Mouse (Mus musculus) adrenal gland, postnatal 4 days (tissue): Measurements from ENCODE around the gene Soat2. TPM values are rescaled to one million over a fixed set of nuclear protein-coding genes. Genes with fewer than 3 reads are reported as not detected.
A peak's percentile ranks its signal among the peaks of the same experiment; 100 is the strongest.

ENCODE experiments used
- DNase-seq, 2 experiments: peaks; one replicate each; pipeline ENCODE4 v3.0.0; 2021 to 2022; ENCODE audit warnings: low spot score in 2 of 2, mixed read lengths in 2 of 2
- total RNA-seq, 2 experiments: library from RNA; stranded (reverse); gene quantifications; 2 replicates each; pipeline ENCODE4 v1.2.3; 2021

Gene Soat2
- total RNA-seq, 2 experiments from 2014 or later: 0.78 to 3.8 TPM

DNA sequence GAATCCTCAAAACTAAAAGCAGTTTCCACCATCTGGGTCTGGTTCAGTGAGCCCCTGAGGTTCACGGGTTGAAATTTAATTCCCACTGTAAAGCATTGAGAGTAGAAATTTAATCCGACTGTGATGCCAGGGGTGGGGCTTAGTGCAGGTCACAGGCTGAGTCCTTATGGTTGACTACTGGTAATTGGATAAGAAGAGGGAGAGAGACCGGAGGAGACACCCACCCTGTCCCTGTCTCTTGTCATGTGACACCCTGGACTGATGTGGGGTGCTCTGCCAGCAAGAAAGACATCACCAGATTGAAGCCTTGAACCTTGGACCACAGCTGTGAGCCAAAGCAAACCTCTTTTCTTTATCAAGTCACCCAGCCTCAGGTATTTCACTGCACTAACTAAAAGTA lies 32.8 kb downstream of the Soat2 start:
- no peak for DNase-seq

DNA sequence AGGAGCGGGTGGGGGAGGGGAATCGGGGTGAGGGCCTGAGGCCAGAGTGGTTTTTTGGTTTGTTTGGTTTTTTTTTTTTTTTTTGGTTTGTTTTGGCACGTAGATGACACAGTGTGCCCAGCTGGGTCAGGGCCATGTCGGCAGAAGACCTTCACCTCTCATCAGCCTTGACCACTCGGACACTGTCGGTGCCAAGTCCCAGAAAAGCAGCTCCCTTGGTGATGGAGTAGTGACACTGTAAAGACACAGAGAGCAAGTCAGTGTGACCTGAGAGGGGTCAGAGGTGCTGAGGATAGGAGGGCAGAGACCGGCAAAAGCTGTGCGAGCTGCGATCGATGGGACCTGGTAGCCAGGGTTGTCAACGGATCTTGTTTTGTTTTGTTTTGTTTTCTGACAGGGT lies 35.9 kb downstream of the Soat2 start:
- no peak for DNase-seq

DNA sequence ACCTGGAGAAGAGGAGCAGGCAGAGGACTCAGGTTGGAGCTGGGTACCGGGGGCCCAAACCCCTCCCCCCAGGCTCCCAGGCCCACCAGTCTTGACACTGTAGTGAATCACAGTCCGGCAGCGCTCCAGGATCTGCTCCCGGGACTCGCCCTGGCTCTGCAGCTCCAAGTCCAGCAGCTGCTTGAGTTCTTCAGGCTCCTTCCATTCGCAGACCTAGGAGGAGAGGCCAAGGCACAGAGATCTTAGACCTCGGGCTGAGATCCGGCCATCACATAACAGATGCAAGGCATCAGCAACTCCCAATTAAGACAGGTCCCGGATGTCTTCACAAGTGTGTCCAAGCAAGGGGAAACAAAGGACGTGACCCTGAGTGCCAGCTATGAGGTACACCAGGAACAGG lies 37.8 kb downstream of the Soat2 start:
- DNase-seq: no peak

DNA sequence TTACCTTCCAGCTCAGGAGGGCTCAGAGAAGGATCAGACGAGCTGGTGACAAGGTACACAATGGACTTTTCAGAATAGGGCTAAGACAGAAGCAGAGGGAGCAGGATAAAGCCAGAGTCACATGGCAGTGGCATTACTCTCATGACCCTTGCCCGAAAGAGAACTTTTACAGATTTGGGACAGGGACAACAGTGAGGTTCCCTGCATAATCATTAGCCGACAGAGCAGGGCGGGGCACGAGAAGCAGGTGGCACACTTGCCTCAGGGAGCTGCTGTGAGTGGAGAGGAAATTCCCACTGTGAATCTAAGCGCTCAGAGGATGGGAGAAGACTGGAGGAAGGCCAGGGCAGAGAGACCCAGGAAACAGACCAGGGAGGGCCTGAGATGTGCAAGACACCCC lies 38.6 kb downstream of the Soat2 start:
- no peak for DNase-seq

DNA sequence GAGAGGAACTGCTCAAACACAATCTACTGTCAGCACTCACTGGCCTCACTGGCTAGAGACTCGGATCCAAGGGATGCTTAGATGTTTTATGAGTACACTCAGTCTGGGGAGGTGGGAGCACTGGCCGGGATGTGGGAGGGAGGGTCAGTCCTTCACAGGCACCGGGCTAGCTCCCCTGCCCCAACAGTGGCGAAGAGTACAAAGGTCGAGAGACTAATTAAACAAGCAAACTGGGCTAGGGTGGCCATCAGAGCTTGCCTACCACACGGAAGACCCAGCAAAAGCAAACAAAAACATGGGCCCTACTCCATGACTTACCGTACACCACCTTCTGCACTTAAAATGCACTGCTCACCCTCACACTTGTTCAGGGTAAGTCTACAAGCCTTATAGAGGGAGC lies 41.4 kb downstream of the Soat2 start:
- no peak for DNase-seq

DNA sequence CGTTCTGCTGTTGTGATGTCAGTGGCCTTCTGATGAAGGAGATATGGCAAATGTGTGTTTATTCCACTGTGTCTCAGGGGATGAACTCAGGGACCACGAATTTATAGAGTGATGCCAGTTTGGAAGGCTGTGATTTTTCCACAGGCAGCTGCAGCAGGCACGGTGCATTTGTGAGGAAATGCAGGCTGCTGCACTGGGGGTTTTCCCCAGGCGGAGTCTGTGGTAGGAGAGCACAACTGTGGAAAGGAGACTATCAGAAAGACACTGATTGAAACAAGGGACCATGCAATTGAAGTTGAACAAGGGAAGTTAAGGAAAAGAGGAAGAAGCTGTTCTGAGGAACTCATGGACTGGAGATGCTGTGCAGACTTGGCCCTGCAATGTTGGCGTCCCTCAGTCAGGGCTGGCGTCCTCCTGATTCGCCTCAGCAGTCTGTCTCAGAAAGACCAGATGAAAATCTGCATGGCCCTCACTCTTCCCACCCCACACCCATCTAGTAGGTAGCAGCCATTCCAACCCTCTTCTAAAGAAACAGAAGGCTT lies 42.0 kb downstream of the Soat2 start:
- no peak for DNase-seq

DNA sequence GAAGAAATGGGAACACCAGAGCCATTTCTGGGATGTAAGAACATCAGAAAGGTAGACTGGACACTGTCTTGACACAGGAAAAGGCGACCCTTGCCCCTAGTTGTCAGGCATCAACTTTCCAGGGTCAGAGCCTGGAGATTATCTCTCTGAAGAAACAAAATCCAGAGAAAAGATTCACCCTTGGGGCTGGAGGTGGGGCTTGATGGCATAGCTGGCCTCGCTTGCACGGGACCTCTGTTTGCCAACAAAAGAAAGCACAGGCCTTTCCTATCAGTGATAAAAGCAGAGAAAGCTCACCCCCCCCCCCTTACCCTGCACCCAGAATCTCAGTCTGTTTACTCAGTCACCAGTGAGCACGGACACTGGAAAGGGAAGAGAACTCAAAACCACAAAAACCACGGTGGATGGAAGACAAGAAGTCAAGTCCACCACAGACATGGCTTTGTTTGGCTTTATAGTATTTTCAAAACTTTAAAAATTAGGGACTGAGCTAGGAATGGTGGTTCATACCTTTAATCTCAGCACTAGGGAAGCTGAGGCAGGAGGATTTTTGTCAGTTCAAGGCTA lies 42.6 kb downstream of the Soat2 start:
- no peak for DNase-seq

DNA sequence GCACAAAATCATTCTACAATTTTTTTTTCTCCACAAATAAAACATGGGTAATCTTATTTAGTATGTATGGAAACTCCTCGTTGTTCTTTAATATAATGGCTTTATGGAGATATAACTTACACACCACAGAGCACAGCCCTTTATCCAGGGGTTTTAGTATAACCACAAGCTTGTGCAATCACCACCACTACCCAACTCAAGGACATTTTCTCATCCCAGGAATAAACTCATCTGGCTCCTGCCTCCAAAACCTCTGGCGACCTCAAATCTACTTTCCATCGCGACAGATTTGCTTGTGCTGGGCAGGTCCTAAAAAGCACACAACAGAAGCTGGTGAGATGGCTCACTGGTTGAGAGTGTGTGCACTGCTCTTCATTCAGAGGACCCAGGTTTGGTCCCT lies 43.3 kb downstream of the Soat2 start:
- DNase-seq: no peak

DNA sequence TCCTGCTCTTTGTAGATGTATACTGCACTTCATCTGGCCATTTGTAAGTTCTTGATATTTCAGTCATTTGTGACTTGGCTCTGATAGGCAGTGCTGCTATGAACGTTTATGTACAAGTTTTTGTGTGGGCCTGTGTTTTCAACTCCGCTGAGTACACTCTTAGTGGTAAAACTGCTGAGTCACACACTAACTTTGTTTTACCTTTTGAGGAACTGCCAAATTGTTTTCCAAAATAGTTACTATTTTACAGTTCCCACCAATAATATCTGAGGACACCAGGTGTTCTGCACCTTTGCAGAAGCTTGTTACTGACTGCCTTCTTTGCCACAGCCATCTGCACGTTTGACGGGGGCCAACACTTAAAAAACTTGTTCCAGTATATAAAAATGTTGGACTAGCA lies 44.1 kb downstream of the Soat2 start:
- DNase-seq: no peak

DNA sequence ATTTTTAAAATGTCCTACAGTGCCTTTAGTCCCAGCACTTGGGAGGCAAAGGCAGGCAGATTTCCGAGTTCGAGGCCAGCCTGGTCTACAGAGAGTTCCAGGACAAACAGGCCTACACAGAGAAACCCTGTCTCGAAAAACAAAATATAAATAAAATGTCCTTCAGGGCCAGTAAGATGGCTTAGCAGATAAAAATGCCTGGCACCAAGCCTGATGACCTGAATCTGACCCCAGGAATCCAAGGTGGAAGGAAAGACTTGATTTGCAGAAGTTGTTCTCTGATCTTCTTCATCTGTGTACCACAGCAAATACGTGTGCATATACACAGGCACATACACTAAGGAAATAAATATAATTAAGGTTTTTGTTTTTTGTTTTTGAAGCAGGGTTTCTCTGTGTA lies 45.0 kb downstream of the Soat2 start:
- no peak for DNase-seq

DNA sequence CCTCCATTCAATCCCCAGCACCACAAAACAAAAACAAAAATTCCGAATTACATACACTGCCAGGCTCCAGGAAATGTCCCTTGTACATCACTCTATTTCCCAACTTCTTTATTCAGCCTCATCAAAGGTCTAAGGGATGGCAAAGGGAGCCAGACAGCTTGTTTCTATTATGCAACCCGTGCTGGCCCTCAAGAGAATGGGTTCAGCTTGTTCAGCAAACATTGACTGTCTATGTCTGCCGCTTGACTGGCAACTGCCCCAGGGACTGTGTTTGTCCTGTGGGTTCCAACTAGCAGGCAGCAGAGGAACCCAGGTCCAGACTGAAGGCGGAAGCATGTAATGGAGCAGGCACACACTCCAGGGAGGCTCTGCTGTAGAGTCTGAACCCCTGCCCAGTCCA lies 48.5 kb downstream of the Soat2 start:
- no peak for DNase-seq

DNA sequence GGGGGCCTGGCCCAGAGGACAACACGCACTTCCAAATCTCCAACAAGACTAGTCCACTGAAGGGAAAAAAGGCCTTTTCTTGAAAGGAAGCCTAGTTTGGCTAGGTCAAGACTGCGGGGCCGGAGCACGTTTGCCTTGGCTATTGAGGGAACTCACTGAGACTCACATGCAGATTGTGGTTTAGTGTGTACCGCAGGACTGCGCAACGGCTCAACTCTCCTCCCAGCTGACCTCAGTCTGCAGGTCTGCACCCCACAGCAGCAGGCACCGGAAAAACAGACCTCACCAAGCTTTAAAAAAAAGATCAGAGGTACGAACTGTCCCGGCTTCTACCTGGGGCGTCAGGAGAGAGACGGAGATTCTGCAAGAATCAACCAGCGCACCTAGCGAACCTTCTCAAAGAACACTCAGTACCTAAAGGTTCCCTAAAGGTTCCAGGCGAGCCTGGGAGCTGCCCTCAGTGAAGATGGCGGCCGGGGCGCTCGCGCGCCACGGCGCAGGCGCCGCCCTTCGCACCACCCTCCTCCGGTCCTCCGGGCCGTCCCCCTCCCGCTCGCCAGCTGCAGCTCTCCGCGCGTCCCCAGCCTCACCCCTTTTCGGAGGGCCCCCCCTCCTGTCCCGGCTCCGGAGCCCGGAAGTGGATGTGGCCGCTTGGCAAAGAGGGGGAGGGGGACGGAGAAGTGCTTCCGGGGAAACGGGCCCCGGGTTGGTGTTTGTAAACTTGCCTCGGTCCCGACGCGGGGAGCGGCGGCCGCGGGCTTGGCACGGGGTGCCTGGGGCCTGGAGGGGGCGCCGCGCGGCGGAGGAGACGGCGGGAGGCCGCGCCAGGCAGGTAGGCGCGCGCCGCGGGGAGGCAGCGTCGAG lies 52.9 kb downstream of the Soat2 start, which contains the start of gene Zfp740:
Gene Zfp740 (plus strand): TSS at position 279 of the 864 bp plus-strand sequence.
- peak; percentile 90 to 95 for DNase-seq

DNA sequence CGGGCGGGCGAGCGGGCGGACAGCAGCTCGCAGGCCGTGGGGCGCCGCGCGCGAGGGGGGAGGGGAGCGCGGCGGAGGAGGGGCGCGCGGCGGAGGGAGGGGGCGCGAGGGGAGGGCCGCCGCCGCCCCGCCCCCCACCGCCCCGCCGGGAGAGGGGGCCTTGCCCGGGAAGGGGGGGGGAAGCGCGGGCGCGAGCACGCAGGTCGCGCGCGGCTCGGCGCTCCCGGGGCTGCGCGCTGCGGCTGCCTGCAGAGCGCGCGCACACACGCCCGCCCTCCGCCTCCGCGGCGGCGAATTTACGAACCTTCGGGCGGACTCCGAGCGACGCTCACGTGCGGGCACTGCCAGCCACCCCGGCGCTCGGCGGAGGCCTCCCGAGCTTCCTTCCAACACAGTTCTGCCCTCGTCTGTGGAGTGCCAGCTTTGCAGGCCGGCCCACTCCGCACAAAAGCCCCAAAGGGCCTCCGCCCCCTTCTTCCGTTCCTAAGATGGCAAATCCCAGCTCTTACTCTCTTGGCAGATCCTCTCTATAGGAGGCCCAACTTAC lies 53.6 kb downstream of the Soat2 start:
- DNase-seq: peak; percentile 35 to 44

DNA sequence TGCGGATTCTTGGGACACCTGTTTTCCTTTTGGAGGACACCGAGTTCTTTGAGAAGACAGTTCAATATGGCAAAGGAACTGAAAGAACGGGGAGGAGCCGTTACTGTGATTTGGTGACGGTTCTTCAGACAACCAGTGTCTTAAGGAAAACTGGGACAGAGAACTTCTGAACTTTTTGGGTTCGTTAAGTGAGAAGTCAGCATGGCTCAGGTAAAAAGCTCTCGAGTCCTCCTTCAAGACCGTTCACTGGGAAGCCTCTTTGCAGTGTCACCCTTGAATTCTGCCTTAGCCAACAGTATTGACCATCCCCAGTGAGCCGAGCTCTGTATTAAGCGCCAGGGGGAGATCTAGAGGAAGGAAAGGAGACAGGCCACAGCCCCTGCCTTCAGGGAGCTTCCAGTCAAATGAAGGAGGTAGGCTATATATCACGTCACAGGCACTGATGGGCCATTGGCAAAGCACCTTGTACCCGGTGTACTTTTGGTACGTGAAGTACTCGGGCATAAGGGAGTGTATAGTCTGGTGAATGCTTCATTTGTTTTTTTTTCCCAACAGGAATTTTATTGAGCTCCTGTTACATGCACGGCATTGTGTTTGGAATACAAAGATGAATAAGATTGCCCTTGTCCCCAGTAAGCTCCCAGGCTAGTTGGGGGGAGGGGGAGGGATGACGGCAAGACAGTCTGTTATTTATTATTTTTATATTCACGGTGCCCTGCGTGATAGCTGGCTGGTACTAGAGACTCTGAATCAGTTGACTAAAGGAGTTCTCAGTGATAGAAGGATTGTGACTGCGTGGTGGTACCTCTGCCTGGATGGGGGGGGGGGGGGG lies 54.6 kb downstream of the Soat2 start, which contains the start of gene Csad:
Gene Csad (minus strand): TSS at position 51 of the 832 bp plus-strand sequence.
- no peak for DNase-seq

DNA sequence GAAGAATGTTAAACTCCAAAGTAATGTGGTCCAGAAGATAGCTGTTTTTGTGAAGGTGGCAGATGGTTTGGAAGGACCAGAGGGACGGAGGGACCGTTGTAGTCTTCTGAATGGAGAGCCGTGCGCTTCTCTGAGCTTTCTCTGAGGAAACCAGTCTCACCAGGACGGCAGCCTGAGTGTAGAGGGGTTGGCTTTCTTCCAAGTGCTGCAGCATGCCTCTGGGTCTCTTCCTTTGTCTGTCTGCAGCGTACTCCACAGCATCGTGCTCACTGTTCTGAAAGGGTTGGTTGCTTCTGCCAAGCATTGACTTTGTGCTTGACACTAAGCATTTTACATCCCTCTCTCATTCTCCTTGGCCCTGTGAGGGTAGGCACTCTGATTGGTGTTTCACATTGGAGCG lies 55.5 kb downstream of the Soat2 start:
- DNase-seq: no peak

DNA sequence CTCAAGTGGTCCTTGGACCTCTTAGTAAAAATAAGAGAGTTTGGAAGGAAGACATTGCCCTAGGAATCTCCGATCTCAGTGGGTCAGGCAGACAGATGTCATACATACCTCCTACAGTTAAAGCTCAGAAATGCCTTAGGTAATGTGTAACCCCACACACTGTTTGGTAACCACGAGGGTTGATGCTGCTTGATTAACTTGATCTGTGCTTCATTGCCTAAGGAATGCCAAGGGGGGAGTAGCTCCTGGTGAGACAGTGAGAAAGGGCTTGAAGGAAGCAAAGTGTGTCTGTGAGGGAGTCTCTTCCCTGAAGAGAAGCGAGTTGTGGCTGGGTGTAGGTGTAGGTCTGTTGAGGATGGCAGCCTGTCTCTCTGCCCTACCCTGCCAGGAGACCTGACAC lies 57.0 kb downstream of the Soat2 start:
- no peak for DNase-seq

DNA sequence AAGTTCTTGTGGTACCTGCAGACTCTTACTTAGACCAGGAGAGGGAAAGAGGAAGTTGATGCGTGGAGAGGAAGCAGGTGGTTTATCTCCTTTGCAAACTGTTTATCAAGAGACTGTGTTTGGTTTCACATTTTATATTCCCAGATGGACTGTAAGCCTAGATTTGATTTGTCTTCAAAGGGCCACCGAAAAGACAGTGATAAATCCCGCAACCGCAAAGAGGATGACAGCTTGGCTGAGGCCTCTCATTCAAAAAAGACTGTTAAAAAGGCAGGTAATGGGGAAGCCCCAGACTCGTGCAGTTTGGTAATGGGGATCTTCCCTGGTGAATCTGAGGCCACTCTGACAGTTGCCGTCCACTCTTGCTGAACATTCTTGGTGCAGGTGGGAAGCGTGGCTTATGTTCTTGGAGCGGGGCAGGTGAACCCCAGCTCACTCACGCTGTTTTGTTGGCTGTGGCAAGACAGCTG lies 57.8 kb downstream of the Soat2 start:
- no peak for DNase-seq

DNA sequence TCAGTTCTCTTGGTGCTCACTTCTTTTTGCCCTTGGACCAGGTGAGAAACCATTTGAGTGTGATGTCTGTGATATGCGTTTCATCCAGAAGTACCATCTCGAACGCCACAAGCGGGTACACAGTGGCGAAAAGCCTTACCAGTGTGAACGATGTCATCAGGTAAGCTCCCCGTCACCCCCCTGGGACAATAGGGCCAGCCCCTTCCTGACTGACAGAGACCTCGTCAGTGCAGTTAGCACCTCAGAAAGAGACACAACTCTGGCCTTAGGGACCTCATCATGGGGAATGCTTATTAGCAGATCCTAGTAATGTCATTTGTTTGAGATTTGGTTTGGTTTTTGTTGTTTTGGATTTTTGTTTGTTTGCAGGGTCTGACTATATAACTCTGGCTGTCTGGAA lies 58.8 kb downstream of the Soat2 start:
- DNase-seq: no peak

DNA sequence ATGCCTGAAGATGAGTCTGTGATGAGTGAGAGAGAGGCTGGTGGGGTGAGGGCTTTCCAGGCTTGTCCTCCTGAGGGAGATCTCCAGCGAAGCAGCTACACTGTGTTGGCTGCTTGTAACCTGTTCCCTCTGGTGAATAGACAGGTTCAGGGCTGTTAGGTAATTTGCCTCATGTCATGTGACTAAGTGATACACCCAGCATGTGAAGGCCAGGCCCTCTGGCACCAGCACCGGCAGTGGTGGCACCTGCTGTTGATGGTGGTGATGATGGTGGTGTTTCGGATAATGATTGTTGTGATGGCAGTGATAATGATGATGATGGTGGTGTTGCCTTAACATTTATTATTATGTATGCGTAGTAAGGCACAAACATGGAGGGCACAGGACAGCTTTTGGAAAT lies 60.5 kb downstream of the Soat2 start:
- DNase-seq: no peak

DNA sequence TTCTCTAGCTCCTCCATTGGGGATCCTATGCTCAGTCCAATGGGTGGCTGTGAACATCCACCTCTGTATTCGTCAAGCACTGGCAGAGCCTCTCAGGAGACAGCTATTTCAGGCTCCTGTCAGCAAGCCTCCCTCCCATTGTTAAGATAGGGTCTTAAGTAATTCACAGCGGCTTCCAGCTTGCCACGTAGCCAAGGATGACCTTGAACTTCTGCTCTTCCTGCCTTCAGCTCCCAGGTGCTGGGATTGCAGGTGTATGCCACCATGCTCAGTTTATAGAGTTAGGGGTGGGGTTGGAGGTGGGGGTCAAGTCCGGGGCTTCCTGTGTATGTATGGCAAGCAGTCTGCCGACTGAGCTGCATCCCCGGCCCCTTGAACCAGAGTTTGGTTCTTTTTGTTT lies 61.6 kb downstream of the Soat2 start:
- DNase-seq: no peak
